In the genomic region with DNA sequence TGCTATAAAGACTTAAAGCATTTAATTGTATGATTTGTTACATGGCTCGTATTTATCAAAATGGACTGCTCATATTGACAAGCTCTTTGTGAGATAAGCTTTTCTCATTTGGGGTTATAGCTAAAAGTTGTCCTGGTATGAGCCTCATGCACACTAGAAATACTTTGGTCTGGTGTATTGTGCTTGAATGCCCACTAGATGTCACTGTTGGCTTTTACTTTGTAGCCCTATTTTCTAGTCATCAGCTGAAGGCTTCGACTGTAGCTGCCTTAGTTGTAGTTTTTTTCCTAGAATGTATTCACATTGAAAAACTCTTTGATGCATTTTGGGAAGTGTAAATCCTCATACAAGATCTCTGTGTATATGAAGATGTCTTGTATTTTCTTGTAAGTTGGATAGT, we compare ENCODE assay signal across 9 mouse cellular contexts. TPM values are rescaled to one million over a fixed set of nuclear protein-coding genes. Genes with fewer than 3 reads are reported as not detected.
DNase-seq lines count a peak whose midpoint lies in the region; ATAC-seq and TF ChIP-seq lines count a peak whose summit lies in the region.
"Had no signal": no experiment of that assay in that cellular context is flagged by ENCODE, and none has a peak within 500 bp of the region (broad histone marks: within the 10 kb centered on the region; RNA-seq: fewer than 3 reads in every experiment).

No protein-coding gene starts in this region.

- peak; percentile 38 for DNase-seq in liver, adult 2 months (ENCODE audit: extremely low read depth, low read depth, low spot score)
- peak; percentile 55 for DNase-seq in ES-E14 (ENCODE audit: low read depth, low spot score)
- DNase-seq in brain, embryonic 14.5 days (ENCODE audit: low read depth): peak; percentile 80
- DNase-seq in layer of hippocampus, postnatal 14 days (ENCODE audit: low spot score in 2 of 2): peak; percentile 6 to 77

- H3K27ac ChIP-seq in liver, adult 2 months (replicated peaks; ENCODE audit: insufficient read depth, low read depth, low read length): no peak overlapping the region
- no peak overlapping the region for H3K27ac ChIP-seq in liver, embryonic 12.5 days
- no peak overlapping the region for H3K27ac ChIP-seq in ES-E14 (ENCODE audit: insufficient read depth, low read depth, low read length, poor library complexity, severe bottlenecking)
- no peak overlapping the region for H3K27ac ChIP-seq in forebrain, embryonic 15.5 days (replicated peaks)
- no peak overlapping the region for H3K27ac ChIP-seq in neural tube, embryonic 15.5 days (replicated peaks)
- H3K27ac ChIP-seq: heart, embryonic 13.5 days had no signal

- 17% methylated on average over 2 of the region's 2 CpGs for WGBS in liver, adult 2 months
- 20% methylated on average over 2 of the region's 2 CpGs for WGBS in liver, embryonic 12.5 days (ENCODE audit: insufficient replicate concordance)
- WGBS in forebrain, embryonic 15.5 days: 16% methylated on average over 2 of the region's 2 CpGs
- WGBS in neural tube, embryonic 15.5 days: 15% methylated on average over 2 of the region's 2 CpGs

- no peak for TF ChIP-seq POLR2A in liver, adult 2 months (IDR thresholded peaks at IDR 0.05; ENCODE audit: extremely low read depth, insufficient read depth, low read length)
- TF ChIP-seq POLR2A in brain, embryonic 14.5 days (IDR thresholded peaks at IDR 0.05; ENCODE audit: borderline replicate concordance, extremely low read depth, insufficient read depth, insufficient read length, poor library complexity, severe bottlenecking): no peak

- H3K4me3 ChIP-seq in liver, adult 2 months (ENCODE audit: insufficient read depth, low read depth, low read length): no peak overlapping the region
- H3K4me3 ChIP-seq in liver, embryonic 12.5 days: no peak overlapping the region
- H3K4me3 ChIP-seq in ES-E14 (ENCODE audit: insufficient read depth in 1 of 2, low read depth in 1 of 2, low read length in 2 of 2, poor library complexity in 1 of 2, severe bottlenecking in 1 of 2): no peak overlapping the region
- H3K4me3 ChIP-seq in forebrain, embryonic 15.5 days: no peak overlapping the region
- H3K4me3 ChIP-seq in neural tube, embryonic 15.5 days (replicated peaks): no peak overlapping the region
- H3K4me3 ChIP-seq: heart, embryonic 13.5 days; myocyte had no signal

- no peaks in the 10 kb centered on the region for H3K79me2 ChIP-seq in liver, adult 2 months (ENCODE audit: control insufficient read depth, insufficient read depth, low read length)

- no peak overlapping the region for H3K4me2 ChIP-seq in liver, embryonic 12.5 days
- H3K4me2 ChIP-seq in forebrain, embryonic 15.5 days (replicated peaks): no peak overlapping the region
- no peak overlapping the region for H3K4me2 ChIP-seq in neural tube, embryonic 15.5 days
- H3K4me2 ChIP-seq: heart, embryonic 13.5 days had no signal

- ATAC-seq in liver, embryonic 12.5 days: no peak
- peak; percentile 68 for ATAC-seq in forebrain, embryonic 15.5 days (replicated peaks)
- ATAC-seq in neural tube, embryonic 15.5 days (ENCODE audit: low FRiP score): peak; percentile 68; the same call in 1 of the 2 replicates

- no peaks in the 10 kb centered on the region for H3K27me3 ChIP-seq in liver, adult 2 months (ENCODE audit: control insufficient read depth, insufficient read depth, low read length)
- no peaks in the 10 kb centered on the region for H3K27me3 ChIP-seq in liver, embryonic 12.5 days (replicated peaks)
- no peaks in the 10 kb centered on the region for H3K27me3 ChIP-seq in forebrain, embryonic 15.5 days
- H3K27me3 ChIP-seq in neural tube, embryonic 15.5 days (replicated peaks): no peaks in the 10 kb centered on the region
- H3K27me3 ChIP-seq: heart, embryonic 13.5 days had no signal

- in situ Hi-C loops in ES-E14 (cut with MboI; ENCODE audit: low sequenced_read_pairs in 2 of 2, unreplicated experiment in 2 of 2): loop anchor here in 1 of 2 experiments (10.0 kb wide), 1 partner anchor 750 kb away; no protein-coding TSS in a partner anchor

- peak; percentile 56 for TF ChIP-seq CTCF in liver, adult 2 months (IDR thresholded peaks at IDR 0.05; ENCODE audit: low read depth, low read length)
- TF ChIP-seq CTCF in brain, embryonic 14.5 days (IDR thresholded peaks at IDR 0.05; ENCODE audit: borderline replicate concordance, extremely low read depth, insufficient read depth, insufficient read length): peak; percentile 71; the same call in 1 of the 2 replicates

- no peak overlapping the region for H3K9ac ChIP-seq in liver, adult 2 months (ENCODE audit: low read depth, low read length)
- H3K9ac ChIP-seq in liver, embryonic 12.5 days: no peak overlapping the region
- no peak overlapping the region for H3K9ac ChIP-seq in ES-E14 (ENCODE audit: insufficient read depth, low read depth, low read length, poor library complexity, severe bottlenecking)
- no peak overlapping the region for H3K9ac ChIP-seq in forebrain, embryonic 15.5 days (replicated peaks)
- no peak overlapping the region for H3K9ac ChIP-seq in neural tube, embryonic 15.5 days (replicated peaks)
- H3K9ac ChIP-seq: heart, embryonic 13.5 days had no signal

- no peaks in the 10 kb centered on the region for H3K4me1 ChIP-seq in liver, adult 2 months (ENCODE audit: control insufficient read depth, insufficient read depth, low read length)
- no peaks in the 10 kb centered on the region for H3K4me1 ChIP-seq in liver, embryonic 12.5 days
- no peaks in the 10 kb centered on the region for H3K4me1 ChIP-seq in ES-E14 (ENCODE audit: control insufficient read depth in 2 of 2, insufficient read depth in 2 of 2, low read length in 2 of 2, poor library complexity in 1 of 2)
- no peaks in the 10 kb centered on the region for H3K4me1 ChIP-seq in forebrain, embryonic 15.5 days
- no peaks in the 10 kb centered on the region for H3K4me1 ChIP-seq in neural tube, embryonic 15.5 days

- no peaks in the 10 kb centered on the region for H3K9me3 ChIP-seq in liver, embryonic 12.5 days (replicated peaks)
- no peaks in the 10 kb centered on the region for H3K9me3 ChIP-seq in ES-E14 (ENCODE audit: control insufficient read depth, insufficient read depth, low read depth, low read length)
- no peaks in the 10 kb centered on the region for H3K9me3 ChIP-seq in forebrain, embryonic 15.5 days
- no peaks in the 10 kb centered on the region for H3K9me3 ChIP-seq in neural tube, embryonic 15.5 days (replicated peaks)
- H3K9me3 ChIP-seq: heart, embryonic 13.5 days had no signal

- peaks cover 6% of the 10 kb centered on the region; the same call in 1 of the 2 replicates for H3K36me3 ChIP-seq in liver, adult 2 months (ENCODE audit: control insufficient read depth, insufficient read depth, low read length)
- H3K36me3 ChIP-seq in liver, embryonic 12.5 days: peaks cover 21% of the 10 kb centered on the region
- peaks cover 2% of the 10 kb centered on the region; the same call in 1 of the 2 replicates for H3K36me3 ChIP-seq in ES-E14 (ENCODE audit: control insufficient read depth, insufficient read depth, low read length, poor library complexity, severe bottlenecking)
- H3K36me3 ChIP-seq in forebrain, embryonic 15.5 days: peaks cover 5% of the 10 kb centered on the region; the same call in 1 of the 2 replicates
- H3K36me3 ChIP-seq in neural tube, embryonic 15.5 days: peaks cover 9% of the 10 kb centered on the region; the same call in 1 of the 2 replicates

TF ChIP-seq in ES-E14, 5 proteins besides CTCF, POLR2A, EP300 and RAD21:
- TF ChIP-seq HCFC1 (IDR thresholded peaks at IDR 0.05; ENCODE audit: borderline replicate concordance, insufficient read depth, low read length): no peak
- no peak for TF ChIP-seq MAFK (IDR thresholded peaks at IDR 0.05; ENCODE audit: insufficient read depth, low read depth, low read length)
- TF ChIP-seq ZC3H11A (IDR thresholded peaks at IDR 0.05; ENCODE audit: borderline replicate concordance, low read depth, low read length): peak; percentile 90
TF ChIP-seq in ES-E14: peak in this region for 1.

RNA-seq across cellular contexts. Expression of a gene that starts 22.7 kb away (rescaled TPM):
- total RNA-seq in liver, adult 2 months (2014; rRNA removed): 1.4 and 1.9 TPM in 2 replicates
- 0.35 and 0.55 TPM in 2 replicates for polyA plus RNA-seq in liver, adult 2 months (2012; rRNA removed)
- polyA plus RNA-seq in liver, embryonic 12.5 days (2016; fragmentation: Nextera tagmentation; extraction: Ambion mirVana): 22.1 and 22.8 TPM in 2 replicates
- total RNA-seq in ES-E14 (2012; rRNA removed): 11.0 and 16.5 TPM in 2 replicates
- polyA plus RNA-seq in brain, embryonic 14.5 days (2012; rRNA removed): 10.0 and 12.1 TPM in 2 replicates
- 46.5 and 48.2 TPM in 2 replicates for polyA plus RNA-seq in forebrain, embryonic 15.5 days (2015; fragmentation: Nextera tagmentation; extraction: Ambion mirVana)
- 10 to 100 TPM in 1 of 2 experiments, 1 to 10 TPM in 1; 8.9 to 12.2 TPM for total RNA-seq in layer of hippocampus, postnatal 14 days (2021)
- 35.7 and 37.5 TPM in 2 replicates for polyA plus RNA-seq in neural tube, embryonic 15.5 days (2015; fragmentation: Nextera tagmentation; extraction: Ambion mirVana)

RNA-seq across cellular contexts. Expression of a gene that starts 22.8 kb away (rescaled TPM):
- 65.8 and 68.6 TPM in 2 replicates for total RNA-seq in liver, adult 2 months (2014; rRNA removed)
- polyA plus RNA-seq in liver, adult 2 months (2012; rRNA removed): 9.9 and 10.3 TPM in 2 replicates
- 119 and 124 TPM in 2 replicates for polyA plus RNA-seq in liver, embryonic 12.5 days (2016; fragmentation: Nextera tagmentation; extraction: Ambion mirVana)
- total RNA-seq in ES-E14 (2012; rRNA removed): 98.8 and 168 TPM in 2 replicates
- 48.0 and 57.8 TPM in 2 replicates for polyA plus RNA-seq in brain, embryonic 14.5 days (2012; rRNA removed)
- polyA plus RNA-seq in forebrain, embryonic 15.5 days (2015; fragmentation: Nextera tagmentation; extraction: Ambion mirVana): 84.5 and 86.5 TPM in 2 replicates
- total RNA-seq in layer of hippocampus, postnatal 14 days (2021): 10 to 100 TPM; 75.5 to 78.5 TPM
- 80.6 and 89.9 TPM in 2 replicates for polyA plus RNA-seq in neural tube, embryonic 15.5 days (2015; fragmentation: Nextera tagmentation; extraction: Ambion mirVana)
